Mouse (Mus musculus) hindbrain, embryonic 15.5 days (tissue): ENCODE results near the gene Cbfb. TPM values are rescaled to one million over a fixed set of nuclear protein-coding genes. Genes with fewer than 3 reads are reported as not detected.
A peak's percentile ranks its signal among the peaks of the same experiment; 100 is the strongest.

Experiments used
- ATAC-seq: fragments of 200-750 bp; cut with Nextera tagmentation; 2 replicates; pipeline ENCODE4 v1.8.0; 2017; ENCODE audit warnings: low read depth, moderate number of reproducible peaks, moderate TSS enrichment; ENCODE audit not compliant: low FRiP score
- H3K27ac ChIP-seq: fragments of 300-500 bp; sonication (generic); replicated peaks from 2 replicates; pipeline ENCODE4 v1.5.1; 2015; ENCODE audit warnings: mild to moderate bottlenecking, inconsistent platforms
- H3K27me3 ChIP-seq: fragments of 300-500 bp; sonication (generic); 2 replicates; pipeline ENCODE4 v1.6.1; 2015; ENCODE audit warnings: control low read depth, inconsistent platforms
- H3K36me3 ChIP-seq: fragments of 300-500 bp; sonication (generic); 2 replicates; pipeline ENCODE4 v1.6.1; 2015; ENCODE audit warnings: control low read depth, inconsistent platforms
- H3K4me1 ChIP-seq: fragments of 300-500 bp; sonication (generic); replicated peaks from 2 replicates; pipeline ENCODE4 v1.6.1; 2015; ENCODE audit warnings: control low read depth, inconsistent platforms
- H3K4me2 ChIP-seq: fragments of 300-500 bp; sonication (generic); 2 replicates; pipeline ENCODE4 v1.6.1; 2015; ENCODE audit warnings: moderate library complexity, mild to moderate bottlenecking, inconsistent platforms
- H3K4me3 ChIP-seq: fragments of 300-500 bp; sonication (generic); 2 replicates; pipeline ENCODE4 v1.5.1; 2015; ENCODE audit warnings: mild to moderate bottlenecking, inconsistent platforms
- H3K9ac ChIP-seq: fragments of 300-500 bp; sonication (generic); 2 replicates; pipeline ENCODE4 v1.6.1; 2015; ENCODE audit warnings: inconsistent platforms
- H3K9me3 ChIP-seq: fragments of 300-500 bp; sonication (generic); 2 replicates; pipeline ENCODE4 v1.6.1; 2016; ENCODE audit warnings: control low read depth, inconsistent platforms
- WGBS: fragments of 180-500 bp; shearing (Covaris S2); methylation state at CpG from one replicate; pipeline ENCODE4 v1.1.7; 2015; 5-methylcytosine and 5-hydroxymethylcytosine counted together
- polyA plus RNA-seq: library from polyadenylated mRNA; unstranded; fragments of >200 nt; fragmentation: Nextera tagmentation; extraction: Ambion mirVana; gene quantifications from 2 replicates; pipeline ENCODE4 v1.2.1, GENCODE M21; 2015

Gene Cbfb
- polyA plus RNA-seq, 1 experiment from 2014 or later: 28.8 TPM

DNA sequence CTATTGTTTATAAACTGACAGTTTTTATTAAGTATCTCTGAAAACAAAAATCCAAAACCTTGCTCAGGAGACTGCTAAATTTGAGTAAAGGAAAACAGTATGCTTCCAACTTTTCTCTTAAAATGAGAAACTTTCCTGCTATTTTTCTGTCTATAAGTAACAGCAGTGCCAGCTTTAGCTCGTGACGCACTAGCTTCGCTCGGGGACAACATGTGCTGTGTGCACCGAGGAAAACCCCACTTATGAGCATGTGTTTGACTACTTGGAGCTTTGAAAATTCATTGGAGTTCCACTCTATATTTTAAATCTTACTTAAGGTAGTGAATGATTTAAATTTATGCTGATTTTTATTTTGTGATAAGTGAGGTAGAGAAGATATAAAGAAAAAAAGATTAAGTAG, 21.7 kb downstream of the Cbfb start:
- H3K4me2 ChIP-seq: no peak overlapping the region
- no peaks in the 10 kb centered on the region for H3K9me3 ChIP-seq
- no peak overlapping the region for H3K4me3 ChIP-seq
- no peaks in the 10 kb centered on the region for H3K27me3 ChIP-seq
- H3K4me1 ChIP-seq: no peaks in the 10 kb centered on the region
- ATAC-seq: no peak
- H3K27ac ChIP-seq: no peak overlapping the region
- no peak overlapping the region for H3K9ac ChIP-seq
- 98% methylated on average over 5 of the region's 5 CpGs for WGBS
- H3K36me3 ChIP-seq: peaks cover 19% of the 10 kb centered on the region

DNA sequence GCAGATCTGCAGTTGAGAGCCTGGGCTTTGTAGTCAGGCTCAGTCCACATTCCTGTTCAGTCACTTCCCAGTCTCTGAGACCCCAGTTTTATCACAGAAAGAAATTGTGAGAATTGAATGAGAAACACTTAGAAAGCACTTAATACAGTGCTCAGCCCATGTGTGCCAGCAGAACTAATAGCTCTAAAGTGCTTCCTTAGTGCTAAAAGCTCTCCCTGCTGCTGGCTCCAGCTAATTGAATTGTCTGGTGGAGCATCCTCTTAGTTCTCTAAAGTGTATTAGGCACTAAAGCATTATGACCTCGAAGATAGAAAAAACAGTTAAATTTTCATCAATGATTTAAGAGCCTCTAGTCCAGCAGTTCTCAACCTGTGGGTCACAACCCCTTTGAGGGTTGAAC, 35.3 kb downstream of the Cbfb start:
- 76% methylated on average over 1 of the region's 1 CpGs for WGBS
- Histone ChIP-seq H3K9ac (no peak overlapping the region), H3K4me3 (no peak overlapping the region), H3K4me1 (no peaks in the 10 kb centered on the region), H3K4me2 (no peak overlapping the region), H3K36me3 (peaks cover 4% of the 10 kb centered on the region), H3K27ac (no peak overlapping the region), H3K9me3 (no peaks in the 10 kb centered on the region), H3K27me3 (no peaks in the 10 kb centered on the region)
- ATAC-seq: 0 out of 2 replicates have a peak, but pooled peaks have one; percentile 19

DNA sequence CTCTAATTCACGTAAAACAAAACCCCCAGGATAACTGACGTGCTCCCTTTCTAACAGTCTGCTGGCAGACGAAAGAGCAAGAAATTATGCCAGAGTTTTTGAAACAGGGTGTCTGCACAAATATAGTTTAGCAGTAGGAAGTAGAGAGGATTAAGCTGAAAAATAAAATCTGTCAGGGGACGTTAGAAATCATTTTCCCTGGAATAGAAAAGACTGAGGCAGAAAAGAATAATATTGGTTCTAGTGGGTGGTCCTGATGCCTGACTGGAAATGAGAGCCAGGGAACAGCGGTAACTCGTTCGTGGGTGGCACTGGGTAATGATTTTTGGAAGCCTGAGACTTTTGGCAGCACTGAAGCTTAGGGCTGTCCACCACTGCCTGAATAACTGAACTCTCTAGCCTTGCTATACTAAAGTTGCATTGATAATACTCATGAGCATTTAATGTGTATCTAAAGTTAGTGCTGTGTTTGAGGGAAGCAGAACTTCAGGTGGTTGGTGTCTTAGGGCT, 36.3 kb downstream of the Cbfb start:
- Histone ChIP-seq H3K4me2 (no peak overlapping the region), H3K4me3 (no peak overlapping the region), H3K36me3 (peaks cover 4% of the 10 kb centered on the region), H3K27ac (no peak overlapping the region), H3K27me3 (no peaks in the 10 kb centered on the region), H3K9me3 (no peaks in the 10 kb centered on the region), H3K4me1 (no peaks in the 10 kb centered on the region), H3K9ac (no peak overlapping the region)
- 72% methylated on average over 7 of the region's 7 CpGs for WGBS
- no peak for ATAC-seq

DNA sequence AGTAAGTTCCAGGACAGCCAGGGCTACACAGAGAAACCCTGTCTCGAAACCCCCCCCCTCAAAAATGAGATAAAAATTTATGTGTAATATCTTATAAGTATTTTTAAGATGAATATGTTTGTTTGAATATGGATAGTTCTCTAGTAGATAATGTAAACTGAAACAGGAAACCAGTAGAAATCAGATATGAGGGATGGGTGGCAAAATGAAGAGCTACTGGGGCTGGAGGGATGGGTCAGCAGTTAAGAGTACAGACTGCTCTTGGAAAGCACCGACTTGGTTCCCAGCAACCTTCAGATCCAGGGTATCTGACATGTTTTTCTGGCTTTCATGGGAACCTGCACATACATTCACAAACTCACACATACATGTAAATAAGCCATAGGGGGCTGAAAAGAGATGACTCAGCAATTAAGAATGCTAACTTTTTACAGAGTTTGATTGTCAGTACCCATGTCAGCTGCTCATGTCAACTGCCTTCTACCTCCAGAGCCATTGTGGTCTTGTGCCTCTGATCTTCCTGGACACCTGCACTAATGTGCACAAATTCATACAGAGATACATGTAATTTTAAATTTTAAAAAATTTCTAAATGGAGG, 37.3 kb downstream of the Cbfb start:
- Histone ChIP-seq H3K4me1 (no peaks in the 10 kb centered on the region), H3K27me3 (no peaks in the 10 kb centered on the region), H3K36me3 (peaks cover 4% of the 10 kb centered on the region), H3K9ac (no peak overlapping the region), H3K27ac (no peak overlapping the region), H3K4me3 (no peak overlapping the region), H3K9me3 (no peaks in the 10 kb centered on the region), H3K4me2 (no peak overlapping the region)
- no peak for ATAC-seq
- 95% methylated on average over 2 of the region's 2 CpGs for WGBS

DNA sequence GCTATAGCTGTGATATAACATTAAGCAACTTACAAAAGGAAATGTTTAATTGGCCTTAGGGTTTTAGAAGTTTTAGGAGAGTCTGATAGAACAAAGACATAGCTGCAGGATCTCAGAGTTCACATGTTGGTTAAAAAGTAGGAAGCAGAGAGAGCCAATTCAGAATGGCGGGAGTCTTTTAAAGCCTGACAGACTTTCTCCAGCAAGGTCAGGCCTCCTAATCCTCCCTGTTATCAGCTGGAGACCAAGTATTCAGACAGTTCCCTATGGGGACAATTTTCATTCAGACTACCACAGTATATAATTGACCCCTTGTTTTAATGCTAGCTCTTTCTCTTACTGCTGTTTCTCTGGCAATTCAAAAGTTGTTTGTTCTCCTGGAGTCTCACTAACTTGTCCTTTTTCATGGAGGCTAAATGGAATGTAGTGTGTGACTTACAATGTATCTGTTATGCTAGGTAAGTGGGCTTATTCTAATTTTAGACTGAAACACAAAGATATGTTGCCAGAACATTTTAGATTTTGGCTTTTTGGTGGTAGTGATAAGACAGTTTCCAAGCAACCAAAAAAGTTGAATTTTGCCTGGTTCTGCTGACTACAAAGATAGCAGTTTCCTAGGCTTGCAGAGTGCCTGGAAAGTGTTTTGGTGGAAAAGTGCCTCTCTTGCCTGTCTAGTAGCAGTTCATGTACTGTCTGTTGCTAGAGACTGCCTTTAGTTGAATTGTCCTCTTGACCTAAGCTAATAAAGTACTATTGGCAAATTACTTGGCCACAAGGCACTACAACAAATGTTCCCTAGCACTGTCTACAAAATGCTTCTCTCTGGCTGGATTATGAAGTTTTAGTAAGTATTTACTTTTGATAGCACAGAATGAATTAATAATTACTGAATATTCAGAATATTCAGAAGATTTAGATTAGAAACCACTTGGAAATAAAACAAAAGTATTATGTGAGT, 39.0 kb downstream of the Cbfb start:
- peaks cover 1% of the 10 kb centered on the region for H3K36me3 ChIP-seq
- no peak overlapping the region for H3K9ac ChIP-seq
- no peak overlapping the region for H3K4me3 ChIP-seq
- no peaks in the 10 kb centered on the region for H3K27me3 ChIP-seq
- no peak for ATAC-seq
- 54% methylated on average over 1 of the region's 1 CpGs for WGBS
- no peaks in the 10 kb centered on the region for H3K4me1 ChIP-seq
- no peaks in the 10 kb centered on the region for H3K9me3 ChIP-seq
- H3K27ac ChIP-seq: no peak overlapping the region
- no peak overlapping the region for H3K4me2 ChIP-seq

DNA sequence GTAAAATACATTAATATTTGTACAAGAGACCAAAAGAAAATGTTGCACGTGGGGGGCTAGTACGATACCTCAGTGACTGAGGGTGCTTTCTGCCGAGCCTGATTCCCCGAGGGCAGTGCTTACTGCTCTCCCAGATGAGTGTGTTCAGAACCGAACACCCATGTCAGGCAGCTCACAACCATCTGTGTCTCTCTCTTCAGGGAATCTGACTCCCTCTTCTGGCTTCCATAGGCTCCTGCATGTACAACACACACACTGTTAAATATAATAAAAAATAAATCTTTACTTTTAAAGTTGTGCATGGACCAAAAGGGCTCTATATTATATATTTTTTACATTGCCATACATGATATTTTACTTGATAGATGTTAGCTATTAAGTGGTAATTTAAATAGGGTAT, 43.6 kb downstream of the Cbfb start:
- no peak overlapping the region for H3K4me2 ChIP-seq
- no peak overlapping the region for H3K4me3 ChIP-seq
- WGBS: 90% methylated on average over 5 of the region's 5 CpGs
- no peak overlapping the region for H3K9ac ChIP-seq
- no peaks in the 10 kb centered on the region for H3K4me1 ChIP-seq
- no peaks in the 10 kb centered on the region for H3K9me3 ChIP-seq
- ATAC-seq: no peak
- no peaks in the 10 kb centered on the region for H3K36me3 ChIP-seq
- H3K27me3 ChIP-seq: no peaks in the 10 kb centered on the region
- H3K27ac ChIP-seq: no peak overlapping the region

DNA sequence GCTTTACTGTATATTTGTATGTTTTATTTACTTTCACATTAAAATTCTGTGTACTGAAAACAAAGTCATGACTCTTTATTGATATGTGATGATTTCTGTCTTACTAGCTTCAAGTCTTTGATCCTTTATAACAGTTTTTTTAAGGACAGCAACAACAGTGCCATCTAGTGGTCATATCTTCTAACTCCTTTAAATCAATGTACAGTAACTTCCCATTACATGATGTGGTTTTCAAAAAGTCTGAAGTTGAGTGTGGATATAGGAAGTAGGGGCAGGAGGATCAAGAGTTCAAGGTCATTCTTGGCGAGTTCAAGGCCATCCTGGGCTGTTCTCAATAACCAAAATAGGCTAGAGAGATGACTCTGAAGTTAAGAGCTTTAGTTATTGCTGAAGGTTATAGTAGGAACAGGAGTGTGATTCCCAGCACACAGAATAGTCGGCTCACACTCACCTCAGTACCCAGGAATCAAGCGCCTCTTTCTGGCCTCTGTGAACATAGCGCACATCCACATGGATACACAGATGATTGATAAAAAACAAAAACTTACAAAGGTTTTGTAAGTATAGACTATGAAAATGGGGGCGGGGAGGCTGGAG, 47.5 kb downstream of the Cbfb start:
- peak; percentile 68; the same call in 1 of the 2 replicates for ATAC-seq
- H3K27ac ChIP-seq: no peak overlapping the region
- no peak overlapping the region for H3K4me3 ChIP-seq
- H3K9ac ChIP-seq: no peak overlapping the region
- no peaks in the 10 kb centered on the region for H3K36me3 ChIP-seq
- H3K4me1 ChIP-seq: no peaks in the 10 kb centered on the region
- H3K9me3 ChIP-seq: no peaks in the 10 kb centered on the region
- no peaks in the 10 kb centered on the region for H3K27me3 ChIP-seq
- WGBS: 86% methylated on average over 5 of the region's 5 CpGs
- no peak overlapping the region for H3K4me2 ChIP-seq

DNA sequence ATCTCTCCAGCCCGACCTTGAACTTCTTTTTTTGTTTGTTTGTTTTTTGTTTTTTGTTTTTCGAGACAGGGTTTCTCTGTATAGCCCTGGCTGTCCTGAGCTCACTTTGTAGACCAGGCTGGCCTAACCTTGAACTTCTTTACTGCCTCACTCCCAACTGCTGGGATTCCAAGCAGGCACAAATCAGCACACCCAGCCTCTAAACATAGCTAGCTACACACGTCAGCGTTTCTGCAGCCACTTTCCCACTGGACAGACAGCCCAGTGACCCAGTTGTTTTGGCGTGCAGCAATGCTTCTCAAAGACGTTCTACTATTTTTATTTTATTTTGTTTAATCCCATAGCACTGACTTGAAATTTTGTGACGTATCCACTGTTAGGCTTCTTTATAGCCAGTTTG, 53.4 kb downstream of the Cbfb start:
- Histone ChIP-seq H3K27me3 (no peaks in the 10 kb centered on the region), H3K4me3 (no peak overlapping the region), H3K4me2 (peak overlapping the region; percentile 92; the same call in 1 of the 2 replicates), H3K9me3 (no peaks in the 10 kb centered on the region), H3K27ac (peak overlapping the region; percentile 86; the same call in 1 of the 2 replicates), H3K4me1 (peaks cover 24% of the 10 kb centered on the region), H3K9ac (peak overlapping the region; percentile 61; the same call in 1 of the 2 replicates), H3K36me3 (no peaks in the 10 kb centered on the region)
- WGBS: 82% methylated on average over 7 of the region's 7 CpGs
- ATAC-seq: no peak

DNA sequence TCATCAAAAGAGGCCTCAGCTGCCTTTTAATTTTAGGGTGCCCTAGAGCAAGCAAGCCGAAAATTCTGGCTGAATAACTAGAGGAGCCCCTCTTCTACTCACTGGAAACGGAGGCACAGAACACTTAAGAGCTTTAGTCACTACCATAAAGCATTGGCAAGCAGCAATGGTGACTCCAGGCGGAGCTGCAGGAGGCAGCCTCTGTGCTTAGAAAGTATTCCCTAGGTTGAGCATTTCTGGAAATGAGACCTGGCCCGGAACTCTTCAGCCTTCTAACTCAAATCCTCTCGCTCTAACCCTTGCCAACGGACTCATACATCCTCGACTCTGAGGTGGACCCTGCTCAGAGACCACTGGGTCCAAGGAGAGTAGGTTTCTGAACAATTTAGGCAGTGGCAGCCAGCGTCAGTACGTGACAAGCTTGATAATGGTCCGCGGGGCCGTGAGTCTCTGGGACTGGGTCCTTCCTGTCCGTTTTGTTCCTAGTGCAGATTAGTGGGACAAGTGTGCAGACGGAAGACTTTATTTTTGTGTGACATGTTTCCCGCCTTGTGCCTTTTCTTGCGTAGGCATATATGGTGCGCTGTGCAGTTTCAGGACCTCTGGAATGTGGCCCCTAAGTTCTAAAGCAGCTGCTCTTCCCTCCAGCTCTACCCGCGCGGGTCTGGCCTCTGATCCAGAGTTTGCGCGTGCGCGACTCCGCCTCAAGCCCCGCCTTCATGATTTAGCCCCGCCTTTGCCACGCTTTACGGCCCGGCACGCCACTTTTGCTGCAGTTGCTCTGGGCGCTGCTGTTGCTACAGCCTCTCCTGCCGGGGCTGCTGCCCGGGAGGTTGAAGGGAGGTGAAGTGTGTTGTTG, 54.2 kb downstream of the Cbfb start, which contains the start of gene D230025D16Rik:
TSS of gene D230025D16Rik (plus strand) at position 733 of the 859 bp plus-strand sequence.
- Histone ChIP-seq H3K36me3 (no peaks in the 10 kb centered on the region), H3K4me1 (peaks cover 24% of the 10 kb centered on the region), H3K27ac (peak within 1 kb of the TSS; percentile 86), H3K4me2 (peak within 1 kb of the TSS; percentile 92), H3K9me3 (no peaks in the 10 kb centered on the region), H3K4me3 (peak within 1 kb of the TSS; percentile 91), H3K9ac (peak within 1 kb of the TSS; percentile 91), H3K27me3 (no peaks in the 10 kb centered on the region)
- WGBS: 3% methylated on average over 34 of the region's 34 CpGs
- ATAC-seq: peak; percentile 96

DNA sequence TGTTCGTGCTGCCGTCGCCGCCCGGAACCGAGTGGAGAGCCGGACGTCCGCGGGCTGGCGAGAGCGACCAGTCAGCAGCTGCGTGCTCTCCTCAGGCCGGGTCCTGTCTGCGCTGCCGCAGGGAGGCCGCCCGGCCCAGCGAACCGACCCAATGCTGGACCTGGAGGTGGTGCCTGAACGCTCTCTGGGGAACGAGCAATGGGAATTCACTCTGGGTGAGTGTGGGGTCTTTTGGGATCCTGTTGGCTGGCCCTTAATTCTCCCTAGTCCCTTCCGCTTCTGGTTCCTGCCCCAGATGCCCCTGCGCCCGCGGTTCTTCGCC, 54.8 kb downstream of the Cbfb start:
- Histone ChIP-seq H3K4me1 (peaks cover 24% of the 10 kb centered on the region), H3K9ac (peak overlapping the region; percentile 91), H3K36me3 (no peaks in the 10 kb centered on the region), H3K27me3 (no peaks in the 10 kb centered on the region), H3K9me3 (no peaks in the 10 kb centered on the region), H3K4me2 (peak overlapping the region; percentile 92), H3K4me3 (peak overlapping the region; percentile 91), H3K27ac (peak overlapping the region; percentile 86)
- WGBS: 0% methylated on average over 27 of the region's 27 CpGs
- no peak; the same call in 1 of the 2 replicates for ATAC-seq

DNA sequence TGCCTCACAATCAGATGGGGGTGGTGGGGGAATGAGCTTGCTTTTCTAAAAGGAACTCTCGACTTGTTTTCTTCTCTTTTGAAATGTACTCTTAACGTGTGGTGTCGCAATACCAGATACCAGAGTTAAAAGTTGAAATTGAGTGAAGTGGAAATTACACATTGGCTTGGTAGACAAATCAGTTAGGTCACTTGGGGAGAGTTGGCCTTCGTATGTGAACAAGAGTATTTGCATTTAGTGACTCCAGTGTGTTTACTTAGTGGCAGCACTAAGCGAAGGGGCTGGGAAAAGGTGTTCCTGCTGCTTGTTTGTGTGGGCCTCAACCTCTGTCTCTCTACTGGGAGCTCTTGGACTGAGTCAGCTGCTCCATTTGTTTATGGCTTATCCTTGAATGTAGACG, 55.4 kb downstream of the Cbfb start:
- Histone ChIP-seq H3K27ac (no peak overlapping the region), H3K4me3 (peak overlapping the region; percentile 91), H3K4me2 (peak overlapping the region; percentile 92), H3K9ac (peak overlapping the region; percentile 91), H3K4me1 (peaks cover 24% of the 10 kb centered on the region), H3K36me3 (no peaks in the 10 kb centered on the region), H3K9me3 (no peaks in the 10 kb centered on the region), H3K27me3 (no peaks in the 10 kb centered on the region)
- WGBS: 43% methylated on average over 6 of the region's 6 CpGs
- no peak for ATAC-seq
